Mouse (Mus musculus): ENCODE results near the gene Map2k2.

DNA sequence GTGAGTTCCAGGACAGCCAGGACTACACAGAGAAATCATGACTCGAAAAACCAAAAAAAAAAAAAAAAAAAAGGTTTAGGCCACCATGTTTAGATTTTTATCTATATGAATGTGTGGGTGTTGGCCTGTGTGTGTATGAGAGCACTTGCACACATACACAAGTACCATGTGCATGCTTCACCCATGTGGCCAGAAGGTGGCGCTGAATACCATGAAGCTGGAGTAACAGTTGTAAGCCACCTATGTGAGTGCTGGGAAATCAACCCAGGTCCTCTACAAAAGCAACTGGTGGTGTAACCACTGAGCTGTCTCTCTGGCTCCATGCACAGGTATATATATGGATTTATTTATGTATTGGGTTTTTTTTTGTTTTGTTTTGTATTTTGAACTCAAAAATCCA is 18.7 kb upstream of the Map2k2 start:
- TF ChIP-seq CTCF (IDR thresholded peaks at IDR 0.05; ENCODE audit: low read depth, low read length) (no peak), POLR2AphosphoS5 (IDR thresholded peaks at IDR 0.05; ENCODE audit: insufficient replicate concordance, low read depth, low read length) (no peak)
